Mouse (Mus musculus): Measurements from ENCODE around the gene Ovol3. TPM values are rescaled to one million over a fixed set of nuclear protein-coding genes. Genes with fewer than 3 reads are reported as not detected.

Ovol3 gene
- polyA plus RNA-seq (2014; fragmentation: Nextera tagmentation; extraction: Ambion mirVana), result not detected in 2 replicates

DNA sequence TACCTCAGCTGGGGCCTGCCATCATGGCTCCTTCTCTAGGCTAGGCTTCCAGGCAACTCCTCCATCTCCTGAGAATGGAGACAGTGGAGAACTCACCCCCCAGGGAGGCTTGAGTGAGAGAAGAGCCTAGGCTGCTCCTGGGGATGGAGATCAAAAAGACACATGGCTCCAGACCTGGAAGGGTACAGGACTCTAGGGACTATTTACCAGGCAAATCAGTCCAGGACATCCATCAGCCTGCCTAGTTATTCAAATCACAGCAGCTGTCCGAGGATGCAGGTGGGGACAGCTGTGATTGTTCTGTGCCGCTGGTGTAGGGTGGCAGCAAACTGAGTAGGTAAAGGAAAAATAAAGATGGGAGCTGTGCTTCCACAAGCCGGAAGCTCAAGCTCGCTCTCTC, at the start of gene Ovol3:
TSS of gene Ovol3 (minus strand) at position 101 of the 400 bp plus-strand sequence.
- Histone ChIP-seq H3K4me1 (replicated peaks; ENCODE audit: control insufficient read depth, insufficient read depth, low read length) (peaks cover 5% of the 10 kb centered on the region), H3K4me3 (ENCODE audit: low read depth, low read length) (no peak within 1 kb of the TSS), H3K27me3 (ENCODE audit: control insufficient read depth, insufficient read depth, low read length) (no peaks in the 10 kb centered on the region), H3K4me2 (replicated peaks; ENCODE audit: low read depth, low read length) (no peak within 1 kb of the TSS), H3K9ac (ENCODE audit: low read depth, low read length) (no peak within 1 kb of the TSS), H3K9me3 (ENCODE audit: control insufficient read depth, low read length) (no peaks in the 10 kb centered on the region), H3K27ac (ENCODE audit: low read depth, low read length) (no peak within 1 kb of the TSS), H3K36me3 (ENCODE audit: control insufficient read depth, insufficient read depth, low read length) (peaks cover 3% of the 10 kb centered on the region; the same call in 1 of the 2 replicates)
- no peak for ATAC-seq (ENCODE audit: low FRiP score)
- DNase-seq (ENCODE audit: low spot score), result no peak
- 85% methylated on average over 4 of the region's 4 CpGs for WGBS

DNA sequence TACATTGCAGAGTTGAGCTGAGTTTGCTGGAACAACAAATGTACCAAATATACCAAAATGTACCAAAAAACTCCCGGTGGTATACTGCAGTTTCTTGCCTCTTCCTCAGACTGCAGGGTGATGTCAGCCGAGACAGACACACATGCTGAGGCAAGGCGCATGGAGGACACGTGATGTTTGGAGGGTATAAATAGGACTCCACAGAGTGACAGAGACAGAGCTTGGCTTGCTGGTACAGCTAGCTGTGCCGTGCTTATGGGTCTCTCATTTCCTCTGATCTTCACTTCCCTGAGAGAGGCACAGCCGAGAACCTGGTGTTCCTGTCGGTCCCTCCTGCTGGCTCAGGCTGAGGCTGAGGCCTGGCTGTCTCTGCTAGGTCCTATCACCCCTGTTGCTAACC, 47.2 kb upstream of the Ovol3 start:
- ATAC-seq (ENCODE audit: low FRiP score), result no peak
- 79% methylated on average over 7 of the region's 7 CpGs for WGBS
- no peaks in the 10 kb centered on the region for H3K36me3 ChIP-seq (ENCODE audit: control insufficient read depth, insufficient read depth, low read length)
- no peak overlapping the region for H3K9ac ChIP-seq (ENCODE audit: low read depth, low read length)
- DNase-seq (ENCODE audit: low spot score), result no peak
- no peaks in the 10 kb centered on the region for H3K9me3 ChIP-seq (ENCODE audit: control insufficient read depth, low read length)
- no peak overlapping the region for H3K27ac ChIP-seq (ENCODE audit: low read depth, low read length)
- no peaks in the 10 kb centered on the region for H3K27me3 ChIP-seq (ENCODE audit: control insufficient read depth, insufficient read depth, low read length)
- no peaks in the 10 kb centered on the region for H3K4me1 ChIP-seq (replicated peaks; ENCODE audit: control insufficient read depth, insufficient read depth, low read length)
- no peak overlapping the region for H3K4me3 ChIP-seq (ENCODE audit: low read depth, low read length)
- H3K4me2 ChIP-seq (replicated peaks; ENCODE audit: low read depth, low read length), result no peak overlapping the region

DNA sequence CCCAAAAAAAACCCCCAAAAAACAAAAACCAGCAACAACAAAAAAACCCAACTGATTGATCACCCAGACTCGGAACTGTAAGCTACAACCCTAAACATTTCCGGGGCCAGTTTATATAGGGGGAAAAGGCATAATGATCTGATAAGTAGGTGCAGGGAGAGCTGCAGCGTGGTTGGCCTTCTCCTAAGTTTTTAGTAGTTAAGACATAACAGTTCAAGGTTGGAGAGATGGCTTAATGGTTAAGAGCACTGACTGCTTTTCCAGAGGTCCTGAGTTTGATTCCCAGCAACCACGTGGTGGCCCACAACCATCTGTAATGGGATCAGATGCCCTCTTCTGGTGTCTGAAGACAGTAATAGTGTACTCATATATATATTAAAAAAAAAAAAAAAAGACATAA, 46.0 kb upstream of the Ovol3 start:
- no peak overlapping the region for H3K9ac ChIP-seq (ENCODE audit: low read depth, low read length)
- H3K4me3 ChIP-seq (ENCODE audit: low read depth, low read length), result no peak overlapping the region
- WGBS, result 87% methylated on average over 4 of the region's 4 CpGs
- peak overlapping the region; percentile 79; the same call in 1 of the 2 replicates for H3K4me2 ChIP-seq (replicated peaks; ENCODE audit: low read depth, low read length)
- no peak overlapping the region for H3K27ac ChIP-seq (ENCODE audit: low read depth, low read length)
- no peaks in the 10 kb centered on the region for H3K9me3 ChIP-seq (ENCODE audit: control insufficient read depth, low read length)
- no peaks in the 10 kb centered on the region for H3K36me3 ChIP-seq (ENCODE audit: control insufficient read depth, insufficient read depth, low read length)
- ATAC-seq (ENCODE audit: low FRiP score) (no peak), DNase-seq (ENCODE audit: low spot score) (no peak)
- H3K4me1 ChIP-seq (replicated peaks; ENCODE audit: control insufficient read depth, insufficient read depth, low read length), result no peaks in the 10 kb centered on the region
- H3K27me3 ChIP-seq (ENCODE audit: control insufficient read depth, insufficient read depth, low read length), result no peaks in the 10 kb centered on the region

DNA sequence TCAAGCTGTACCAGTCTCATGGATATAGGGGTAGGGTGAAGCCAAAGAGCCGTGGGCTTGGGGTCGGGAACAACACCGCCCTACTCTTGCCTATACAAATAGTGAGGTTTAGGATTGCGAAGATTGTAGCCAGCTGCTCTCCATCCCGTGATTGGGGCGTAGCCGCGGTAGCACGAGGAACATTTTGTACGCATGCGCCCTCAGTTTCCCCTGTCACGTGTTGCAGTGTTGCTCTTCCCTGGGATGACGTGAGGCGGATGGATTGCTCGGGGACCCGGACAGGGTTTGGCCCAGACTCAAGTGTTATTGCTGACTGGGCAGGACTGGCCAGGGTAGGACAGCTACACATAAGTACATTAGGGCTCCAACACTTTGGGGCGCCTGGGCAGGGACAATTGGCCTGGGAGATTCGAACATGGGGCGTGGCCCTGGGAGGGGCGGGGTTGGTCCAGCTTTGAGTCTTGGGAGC, 45.2 kb upstream of the Ovol3 start:
- DNase-seq (ENCODE audit: low spot score), result peak; percentile 89
- H3K36me3 ChIP-seq (ENCODE audit: control insufficient read depth, insufficient read depth, low read length), result no peaks in the 10 kb centered on the region
- no peaks in the 10 kb centered on the region for H3K4me1 ChIP-seq (replicated peaks; ENCODE audit: control insufficient read depth, insufficient read depth, low read length)
- peak overlapping the region; percentile 59 for H3K9ac ChIP-seq (ENCODE audit: low read depth, low read length)
- no peaks in the 10 kb centered on the region for H3K9me3 ChIP-seq (ENCODE audit: control insufficient read depth, low read length)
- H3K4me3 ChIP-seq (ENCODE audit: low read depth, low read length), result peak overlapping the region; percentile 67
- H3K27ac ChIP-seq (ENCODE audit: low read depth, low read length), result peak overlapping the region; percentile 84
- no peaks in the 10 kb centered on the region for H3K27me3 ChIP-seq (ENCODE audit: control insufficient read depth, insufficient read depth, low read length)
- peak; percentile 87 for ATAC-seq (ENCODE audit: low FRiP score)
- peak overlapping the region; percentile 79 for H3K4me2 ChIP-seq (replicated peaks; ENCODE audit: low read depth, low read length)
- under 1% methylated on average over 20 of the region's 20 CpGs for WGBS

DNA sequence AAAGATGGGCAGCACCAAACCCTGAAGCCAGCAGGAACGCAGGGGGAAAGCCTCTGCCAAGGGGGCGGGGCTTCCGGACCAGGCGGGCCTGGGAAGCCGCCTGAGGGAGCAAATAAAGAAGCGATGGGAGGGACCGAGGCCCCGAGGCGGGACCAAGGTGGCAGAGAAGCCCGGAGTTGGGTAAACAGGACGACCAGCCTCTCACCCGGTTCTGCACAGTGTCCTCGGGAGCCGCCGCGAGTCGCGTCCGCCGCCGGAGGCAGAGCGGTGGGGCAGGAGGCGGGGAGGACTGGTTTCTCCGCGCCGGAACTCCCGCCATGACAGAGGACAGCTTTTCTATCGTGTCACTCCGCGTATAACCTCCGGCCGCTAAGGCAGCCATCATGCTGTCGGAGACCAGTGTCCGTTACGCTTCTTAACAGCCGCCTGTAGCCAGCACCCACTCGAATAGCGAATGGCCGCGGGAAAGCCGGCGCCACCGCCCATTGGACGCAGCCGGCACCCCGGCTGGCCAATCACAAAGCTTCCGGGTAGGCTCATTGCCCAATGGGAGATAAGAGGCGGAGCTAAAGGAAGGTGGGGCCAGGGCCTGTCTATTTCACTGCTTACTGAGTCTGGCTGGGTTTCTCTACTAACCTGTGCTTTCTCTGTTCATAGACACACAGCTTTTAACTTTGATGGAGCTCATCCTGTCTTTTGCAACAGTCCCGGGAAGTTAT, 44.6 kb upstream of the Ovol3 start, which contains the start of the genes Thap8 and Wdr62:
TSS of gene Thap8 (plus strand) at position 144 of the 719 bp plus-strand sequence.
TSS of gene Wdr62 (minus strand) at position 469 of the 719 bp plus-strand sequence.
- Histone ChIP-seq H3K4me2 (replicated peaks; ENCODE audit: low read depth, low read length) (peak within 1 kb of the TSS; percentile 79), H3K9ac (ENCODE audit: low read depth, low read length) (peak within 1 kb of the TSS; percentile 59), H3K27me3 (ENCODE audit: control insufficient read depth, insufficient read depth, low read length) (no peaks in the 10 kb centered on the region), H3K27ac (ENCODE audit: low read depth, low read length) (peak within 1 kb of the TSS; percentile 84), H3K4me1 (replicated peaks; ENCODE audit: control insufficient read depth, insufficient read depth, low read length) (no peaks in the 10 kb centered on the region), H3K9me3 (ENCODE audit: control insufficient read depth, low read length) (no peaks in the 10 kb centered on the region), H3K36me3 (ENCODE audit: control insufficient read depth, insufficient read depth, low read length) (no peaks in the 10 kb centered on the region), H3K4me3 (ENCODE audit: low read depth, low read length) (peak within 1 kb of the TSS; percentile 67)
- peak; percentile 98 for ATAC-seq (ENCODE audit: low FRiP score)
- peak; percentile 94 for DNase-seq (ENCODE audit: low spot score)
- under 1% methylated on average over 49 of the region's 49 CpGs for WGBS

DNA sequence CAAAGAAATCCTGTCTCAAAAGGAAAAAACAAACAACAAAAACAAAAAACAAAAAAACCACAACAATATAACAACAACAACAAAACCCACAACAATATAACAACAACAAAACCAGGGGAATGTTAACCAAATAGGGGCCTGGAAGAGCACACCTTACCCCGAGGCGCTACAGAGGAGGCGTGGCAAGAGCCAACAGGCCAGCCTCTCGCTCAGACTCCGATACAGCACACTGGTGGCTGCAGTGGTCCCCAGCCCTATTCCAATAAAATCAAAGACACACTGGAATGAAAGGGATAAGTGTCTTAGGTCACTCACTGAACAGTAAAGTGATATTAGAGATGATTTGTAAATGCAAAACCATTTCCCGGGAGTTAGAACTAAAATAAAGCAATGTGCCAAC, 44.0 kb upstream of the Ovol3 start:
- no peaks in the 10 kb centered on the region for H3K27me3 ChIP-seq (ENCODE audit: control insufficient read depth, insufficient read depth, low read length)
- peak overlapping the region; percentile 84; the same call in 1 of the 2 replicates for H3K27ac ChIP-seq (ENCODE audit: low read depth, low read length)
- ATAC-seq (ENCODE audit: low FRiP score) (peak; percentile 17; the same call in 1 of the 2 replicates), DNase-seq (ENCODE audit: low spot score) (no peak)
- peak overlapping the region; percentile 49 for H3K9ac ChIP-seq (ENCODE audit: low read depth, low read length)
- WGBS, result 0% methylated on average over 6 of the region's 6 CpGs
- no peaks in the 10 kb centered on the region for H3K4me1 ChIP-seq (replicated peaks; ENCODE audit: control insufficient read depth, insufficient read depth, low read length)
- no peaks in the 10 kb centered on the region for H3K36me3 ChIP-seq (ENCODE audit: control insufficient read depth, insufficient read depth, low read length)
- peak overlapping the region; percentile 79 for H3K4me2 ChIP-seq (replicated peaks; ENCODE audit: low read depth, low read length)
- H3K9me3 ChIP-seq (ENCODE audit: control insufficient read depth, low read length), result no peaks in the 10 kb centered on the region
- peak overlapping the region; percentile 67 for H3K4me3 ChIP-seq (ENCODE audit: low read depth, low read length)

DNA sequence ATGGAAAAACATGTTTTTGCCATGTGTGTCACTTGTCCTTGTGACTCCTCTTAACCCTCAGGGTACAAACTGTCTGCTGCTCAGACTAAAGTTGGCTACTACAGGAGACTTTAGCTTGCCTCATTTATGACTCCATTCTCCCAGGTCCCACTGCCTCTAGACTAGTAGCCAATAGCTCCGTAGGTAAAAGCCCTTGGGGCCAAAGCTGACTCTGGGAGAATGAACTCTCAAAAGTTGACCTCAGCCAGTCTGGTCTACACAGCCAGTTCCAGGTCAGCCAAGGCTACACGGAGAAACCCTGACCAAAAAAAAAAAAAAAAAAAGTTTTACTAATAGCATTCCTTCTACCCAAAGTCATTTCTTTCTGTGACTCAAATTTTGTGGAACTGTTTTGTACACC, 43.4 kb upstream of the Ovol3 start:
- Histone ChIP-seq H3K9ac (ENCODE audit: low read depth, low read length) (no peak overlapping the region), H3K27me3 (ENCODE audit: control insufficient read depth, insufficient read depth, low read length) (no peaks in the 10 kb centered on the region), H3K36me3 (ENCODE audit: control insufficient read depth, insufficient read depth, low read length) (no peaks in the 10 kb centered on the region), H3K4me1 (replicated peaks; ENCODE audit: control insufficient read depth, insufficient read depth, low read length) (no peaks in the 10 kb centered on the region), H3K9me3 (ENCODE audit: control insufficient read depth, low read length) (no peaks in the 10 kb centered on the region), H3K4me2 (replicated peaks; ENCODE audit: low read depth, low read length) (no peak overlapping the region), H3K27ac (ENCODE audit: low read depth, low read length) (no peak overlapping the region), H3K4me3 (ENCODE audit: low read depth, low read length) (no peak overlapping the region)
- DNase-seq (ENCODE audit: low spot score) (no peak), ATAC-seq (ENCODE audit: low FRiP score) (no peak)
- 66% methylated on average over 2 of the region's 2 CpGs for WGBS

DNA sequence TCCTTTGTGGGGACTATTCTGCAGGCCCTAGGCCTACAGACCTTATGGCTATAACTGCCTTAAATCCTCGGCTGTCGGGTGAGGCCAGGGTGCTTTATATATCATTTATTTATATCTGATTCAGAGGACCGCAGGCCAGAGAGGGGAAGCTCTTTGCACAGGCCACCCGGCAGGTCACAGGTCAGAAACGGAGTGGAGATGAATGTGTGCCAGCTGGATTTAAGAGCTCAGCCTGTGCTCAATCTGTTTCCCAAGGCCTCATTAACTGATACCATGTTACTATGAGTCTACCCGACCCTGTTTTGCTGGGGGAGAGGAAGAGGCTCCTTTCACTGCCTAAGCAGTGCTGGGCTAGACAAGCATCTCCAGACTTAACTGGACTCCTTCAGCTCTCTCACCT, 38.9 kb upstream of the Ovol3 start:
- H3K36me3 ChIP-seq (ENCODE audit: control insufficient read depth, insufficient read depth, low read length), result no peaks in the 10 kb centered on the region
- DNase-seq (ENCODE audit: low spot score) (no peak), ATAC-seq (ENCODE audit: low FRiP score) (no peak)
- no peak overlapping the region for H3K4me3 ChIP-seq (ENCODE audit: low read depth, low read length)
- WGBS, result 86% methylated on average over 6 of the region's 6 CpGs
- no peak overlapping the region for H3K4me2 ChIP-seq (replicated peaks; ENCODE audit: low read depth, low read length)
- H3K9me3 ChIP-seq (ENCODE audit: control insufficient read depth, low read length), result no peaks in the 10 kb centered on the region
- no peaks in the 10 kb centered on the region for H3K27me3 ChIP-seq (ENCODE audit: control insufficient read depth, insufficient read depth, low read length)
- H3K27ac ChIP-seq (ENCODE audit: low read depth, low read length), result no peak overlapping the region
- H3K4me1 ChIP-seq (replicated peaks; ENCODE audit: control insufficient read depth, insufficient read depth, low read length), result no peaks in the 10 kb centered on the region
- H3K9ac ChIP-seq (ENCODE audit: low read depth, low read length), result no peak overlapping the region

DNA sequence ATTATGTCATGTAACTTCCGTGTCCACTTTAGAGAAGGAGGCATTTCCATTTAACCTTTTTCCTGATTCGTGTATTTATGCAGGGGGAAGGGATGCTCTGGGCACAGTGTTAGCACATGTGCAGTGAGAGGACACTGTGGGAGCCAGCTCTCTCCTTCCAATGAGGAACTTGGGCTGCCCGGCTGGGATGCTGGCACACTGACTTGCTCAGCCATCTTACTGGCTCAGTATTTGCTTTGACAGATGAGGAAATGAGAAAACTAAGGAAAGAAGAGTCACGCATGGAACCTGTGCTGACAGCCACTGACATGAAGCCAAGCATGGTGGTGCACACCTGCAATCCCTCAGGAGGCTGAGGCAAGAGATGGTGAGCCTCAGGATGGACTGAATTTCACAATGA, 34.1 kb upstream of the Ovol3 start:
- DNase-seq (ENCODE audit: low spot score) (no peak), ATAC-seq (ENCODE audit: low FRiP score) (no peak)
- Histone ChIP-seq H3K27ac (ENCODE audit: low read depth, low read length) (no peak overlapping the region), H3K27me3 (ENCODE audit: control insufficient read depth, insufficient read depth, low read length) (no peaks in the 10 kb centered on the region), H3K36me3 (ENCODE audit: control insufficient read depth, insufficient read depth, low read length) (no peaks in the 10 kb centered on the region), H3K4me1 (replicated peaks; ENCODE audit: control insufficient read depth, insufficient read depth, low read length) (no peaks in the 10 kb centered on the region), H3K9me3 (ENCODE audit: control insufficient read depth, low read length) (no peaks in the 10 kb centered on the region), H3K9ac (ENCODE audit: low read depth, low read length) (no peak overlapping the region), H3K4me3 (ENCODE audit: low read depth, low read length) (no peak overlapping the region), H3K4me2 (replicated peaks; ENCODE audit: low read depth, low read length) (no peak overlapping the region)
- WGBS, result 92% methylated on average over 4 of the region's 4 CpGs

All from hindbrain, embryonic 11.5 days (tissue).